In genomic region chr6:101278286-101278932, GRCm38 (mm10) we compare ENCODE assay signal across 10 mouse cellular contexts.
A peak's percentile ranks its signal among the peaks of the same experiment; 100 is the strongest.
DNase-seq lines count a peak whose midpoint lies in the region; ATAC-seq lines count a peak whose summit lies in the region.
"Had no signal": no experiment of that assay in that cellular context is flagged by ENCODE, and none has a peak within 500 bp of the region (broad histone marks: within the 10 kb centered on the region; RNA-seq: fewer than 3 reads in every experiment).

No protein-coding gene starts in this region.

- peaks cover 38% of the 10 kb centered on the region for H3K4me1 ChIP-seq in kidney, embryonic 16.5 days (ENCODE audit: insufficient read depth, low read length)
- peaks cover 49% of the 10 kb centered on the region for H3K4me1 ChIP-seq in embryonic facial prominence, embryonic 14.5 days (ENCODE audit: control insufficient read depth, insufficient read depth, low read length)
- peaks cover 62% of the 10 kb centered on the region for H3K4me1 ChIP-seq in limb, embryonic 15.5 days

- ATAC-seq in kidney, embryonic 16.5 days (ENCODE audit: low FRiP score, low TSS enrichment), result no peak
- no peak for ATAC-seq in embryonic facial prominence, embryonic 14.5 days (ENCODE audit: low read depth)
- ATAC-seq in limb, embryonic 15.5 days (ENCODE audit: insufficient number of reproducible peaks, low FRiP score, low TSS enrichment, low read depth), result no peak

- H3K36me3 ChIP-seq in kidney, embryonic 16.5 days (ENCODE audit: insufficient read depth, low read length), result no peaks in the 10 kb centered on the region
- H3K36me3 ChIP-seq in embryonic facial prominence, embryonic 14.5 days (ENCODE audit: control insufficient read depth, insufficient read depth, low read length), result 0 out of 2 replicates have a peak, but pooled peaks cover 3% of the 10 kb centered on the region
- H3K36me3 ChIP-seq in limb, embryonic 15.5 days, result no peaks in the 10 kb centered on the region
- H3K36me3 ChIP-seq: midbrain, embryonic 12.5 days had no signal

- WGBS in kidney, embryonic 16.5 days, result 63% methylated on average over 13 of the region's 13 CpGs
- 45% methylated on average over 13 of the region's 13 CpGs for WGBS in embryonic facial prominence, embryonic 14.5 days
- 49% methylated on average over 13 of the region's 13 CpGs for WGBS in limb, embryonic 15.5 days

- peak; percentile 44 for DNase-seq in kidney, postnatal 14 days
- DNase-seq in adipocyte (ENCODE audit: low spot score), result peak; percentile 19
- no peak for DNase-seq in embryonic facial prominence, embryonic 14.5 days (ENCODE audit: low spot score)
- no peak for DNase-seq in thymus, postnatal 25 days
- no peak for DNase-seq in thymus, postnatal 0 days (ENCODE audit: low spot score)
- DNase-seq: thymus, postnatal 4 days had no signal

- no peaks in the 10 kb centered on the region for H3K27me3 ChIP-seq in kidney, embryonic 16.5 days (ENCODE audit: insufficient read depth, low read length)
- H3K27me3 ChIP-seq in embryonic facial prominence, embryonic 14.5 days (replicated peaks; ENCODE audit: control insufficient read depth, insufficient read depth, low read length), result no peaks in the 10 kb centered on the region
- no peaks in the 10 kb centered on the region for H3K27me3 ChIP-seq in limb, embryonic 15.5 days

- H3K4me3 ChIP-seq in kidney, embryonic 16.5 days (ENCODE audit: low read length), result no peak overlapping the region
- no peak overlapping the region for H3K4me3 ChIP-seq in embryonic facial prominence, embryonic 14.5 days (ENCODE audit: low read depth, low read length)
- no peak overlapping the region for H3K4me3 ChIP-seq in limb, embryonic 15.5 days
- H3K4me3 ChIP-seq: midbrain, embryonic 12.5 days had no signal

- no peak overlapping the region for H3K27ac ChIP-seq in kidney, embryonic 16.5 days (ENCODE audit: low read length)
- H3K27ac ChIP-seq in embryonic facial prominence, embryonic 14.5 days (replicated peaks; ENCODE audit: low read depth, low read length), result peak overlapping the region; percentile 55; the same call in 1 of the 2 replicates
- H3K27ac ChIP-seq in limb, embryonic 15.5 days, result peak overlapping the region; percentile 18; the same call in 1 of the 2 replicates
- H3K27ac ChIP-seq: hindbrain, embryonic 14.5 days; midbrain, embryonic 12.5 days had no signal

- no peaks in the 10 kb centered on the region for H3K9me3 ChIP-seq in kidney, embryonic 16.5 days (ENCODE audit: low read length)
- no peaks in the 10 kb centered on the region for H3K9me3 ChIP-seq in embryonic facial prominence, embryonic 14.5 days (ENCODE audit: control insufficient read depth, low read length)
- H3K9me3 ChIP-seq in limb, embryonic 15.5 days, result no peaks in the 10 kb centered on the region
- H3K9me3 ChIP-seq: midbrain, embryonic 12.5 days had no signal

- no peak overlapping the region for H3K4me2 ChIP-seq in kidney, embryonic 16.5 days (replicated peaks; ENCODE audit: low read depth, low read length)
- peak overlapping the region; percentile 12; the same call in 1 of the 2 replicates for H3K4me2 ChIP-seq in embryonic facial prominence, embryonic 14.5 days (ENCODE audit: low read depth, low read length)
- H3K4me2 ChIP-seq in limb, embryonic 15.5 days, result no peak overlapping the region
- H3K4me2 ChIP-seq: hindbrain, embryonic 14.5 days; midbrain, embryonic 12.5 days had no signal

- H3K9ac ChIP-seq in kidney, embryonic 16.5 days (replicated peaks; ENCODE audit: low read length), result no peak overlapping the region
- H3K9ac ChIP-seq in embryonic facial prominence, embryonic 14.5 days (ENCODE audit: low read depth, low read length), result no peak overlapping the region
- H3K9ac ChIP-seq in limb, embryonic 15.5 days, result no peak overlapping the region
- H3K9ac ChIP-seq: hindbrain, embryonic 14.5 days; midbrain, embryonic 12.5 days had no signal

Comparison
In these comparisons a context has a peak if more than half of its experiments do, and no peak if none do; other contexts are left out.
1. DNase-seq: peak in kidney, postnatal 14 days (single experiment) and adipocyte (single experiment); none in embryonic facial prominence, embryonic 14.5 days (single experiment), thymus, postnatal 25 days (single experiment) and thymus, postnatal 0 days (single experiment).